Mouse (Mus musculus) right cerebral cortex, postnatal 36 days (tissue): ENCODE measurements around the gene Mark2.
A peak's percentile ranks its signal among the peaks of the same experiment; 100 is the strongest.

Experiments
- DNase-seq, 2 experiments: peaks; one replicate each; pipeline ENCODE4 v3.0.0; 2022; ENCODE audit warnings: low spot score in 2 of 2, mixed read lengths in 1 of 2

The Mark2 gene

GRCm38 (mm10) chr19:7295071-7295658 is 46.5 kb downstream of the Mark2 start:
- no peak for DNase-seq

GRCm38 (mm10) chr19:7294098-7294876 is 47.4 kb downstream of the Mark2 start:
- DNase-seq: no peak

- no peak for DNase-seq
Measured at GRCm38 (mm10) chr19:7291958-7292709, 49.5 kb downstream of the Mark2 start.

GRCm38 (mm10) chr19:7289767-7290166 is 51.9 kb downstream of the Mark2 start:
- DNase-seq: no peak

- DNase-seq: no peak
Measured at GRCm38 (mm10) chr19:7288288-7288687, 53.4 kb downstream of the Mark2 start.

GRCm38 (mm10) chr19:7286563-7287315 is 54.9 kb downstream of the Mark2 start:
- DNase-seq: no peak

- DNase-seq: peak; percentile 74 to 85
Measured at GRCm38 (mm10) chr19:7280557-7281330, 60.9 kb downstream of the Mark2 start.

- no peak for DNase-seq
Measured at GRCm38 (mm10) chr19:7279114-7279513, 62.5 kb downstream of the Mark2 start.

GRCm38 (mm10) chr19:7278200-7278906 is 63.3 kb downstream of the Mark2 start:
- DNase-seq: no peak

- no peak for DNase-seq
Measured at GRCm38 (mm10) chr19:7276796-7277195, 64.9 kb downstream of the Mark2 start.

- DNase-seq: no peak
Measured at GRCm38 (mm10) chr19:7276053-7276659, 65.5 kb downstream of the Mark2 start.

- DNase-seq: no peak
Measured at GRCm38 (mm10) chr19:7275131-7275789, 66.4 kb downstream of the Mark2 start.

- DNase-seq: no peak
Measured at GRCm38 (mm10) chr19:7274326-7274990, 67.2 kb downstream of the Mark2 start.

- DNase-seq: no peak
Measured at GRCm38 (mm10) chr19:7273486-7273885, 68.2 kb downstream of the Mark2 start.

- DNase-seq: no peak
Measured at GRCm38 (mm10) chr19:7269290-7270044, 72.2 kb downstream of the Mark2 start.

GRCm38 (mm10) chr19:7268722-7269090 is 73.0 kb downstream of the Mark2 start:
- no peak for DNase-seq

- peak in 1 of 2 experiments; percentile 74 for DNase-seq
Measured at GRCm38 (mm10) chr19:7267781-7268721, 73.6 kb downstream of the Mark2 start.
